Mouse (Mus musculus) lung, embryonic 14.5 days (tissue): ENCODE data around the gene Sez6l. TPM values are rescaled to one million over a fixed set of nuclear protein-coding genes. Genes with fewer than 3 reads are reported as not detected.

Source experiments
- ATAC-seq: fragments of 200-750 bp; cut with Nextera tagmentation; 2 replicates; pipeline ENCODE4 v1.8.0; 2017; ENCODE audit warnings: mild to moderate bottlenecking, moderate TSS enrichment, moderate library complexity; ENCODE audit not compliant: insufficient read depth
- DNase-seq: peaks from one replicate; pipeline ENCODE4 v3.0.0-alpha.2; 2015
- H3K27ac ChIP-seq: fragments of 300-500 bp; sonication (generic); 2 replicates; pipeline ENCODE4 v1.5.1; 2014; ENCODE audit warnings: low read depth, mild to moderate bottlenecking, moderate library complexity
- H3K27me3 ChIP-seq: fragments of 300-500 bp; sonication (generic); 2 replicates; pipeline ENCODE4 v1.6.1; 2014; ENCODE audit warnings: low read length, control low read depth; ENCODE audit not compliant: insufficient read depth
- H3K36me3 ChIP-seq: fragments of 300-500 bp; sonication (generic); 2 replicates; pipeline ENCODE4 v1.6.1; 2014; ENCODE audit warnings: control low read depth; ENCODE audit not compliant: insufficient read depth
- H3K4me1 ChIP-seq: fragments of 300-500 bp; sonication (generic); 2 replicates; pipeline ENCODE4 v1.6.1; 2014; ENCODE audit warnings: antibody characterized with exemption, control low read depth; ENCODE audit not compliant: insufficient read depth
- H3K4me2 ChIP-seq: fragments of 300-500 bp; sonication (generic); 2 replicates; pipeline ENCODE4 v1.6.1; 2014; ENCODE audit warnings: mild to moderate bottlenecking
- H3K4me3 ChIP-seq: fragments of 300-500 bp; sonication (generic); 2 replicates; pipeline ENCODE4 v1.5.1; 2014; ENCODE audit warnings: low read depth, low read length
- H3K9ac ChIP-seq: fragments of 300-500 bp; sonication (generic); 2 replicates; pipeline ENCODE4 v1.6.1; 2014
- H3K9me3 ChIP-seq: fragments of 300-500 bp; sonication (generic); 2 replicates; pipeline ENCODE4 v1.6.1; 2016; ENCODE audit warnings: low read depth, low read length, control low read depth
- CTCF ChIP-seq: IDR thresholded peaks from 2 replicates; pipeline ENCODE4 v1.5.1; 2016; ENCODE audit warnings: antibody characterized with exemption, low read depth
- WGBS: fragments of 180-500 bp; shearing (Covaris S2); extraction: QIAGEN DNeasy Blood & Tissue Kit; methylation state at CpG from one replicate; pipeline ENCODE4 v1.1.7; 2014; 5-methylcytosine and 5-hydroxymethylcytosine counted together
- polyA plus RNA-seq: library from polyadenylated mRNA; unstranded; fragments of >200 nt; fragmentation: Nextera tagmentation; extraction: Ambion mirVana; gene quantifications from 2 replicates; pipeline ENCODE4 v1.2.1, GENCODE M21; 2014

Gene Sez6l
- polyA plus RNA-seq, 1 experiment from 2014 or later, result 0.32 TPM

DNA sequence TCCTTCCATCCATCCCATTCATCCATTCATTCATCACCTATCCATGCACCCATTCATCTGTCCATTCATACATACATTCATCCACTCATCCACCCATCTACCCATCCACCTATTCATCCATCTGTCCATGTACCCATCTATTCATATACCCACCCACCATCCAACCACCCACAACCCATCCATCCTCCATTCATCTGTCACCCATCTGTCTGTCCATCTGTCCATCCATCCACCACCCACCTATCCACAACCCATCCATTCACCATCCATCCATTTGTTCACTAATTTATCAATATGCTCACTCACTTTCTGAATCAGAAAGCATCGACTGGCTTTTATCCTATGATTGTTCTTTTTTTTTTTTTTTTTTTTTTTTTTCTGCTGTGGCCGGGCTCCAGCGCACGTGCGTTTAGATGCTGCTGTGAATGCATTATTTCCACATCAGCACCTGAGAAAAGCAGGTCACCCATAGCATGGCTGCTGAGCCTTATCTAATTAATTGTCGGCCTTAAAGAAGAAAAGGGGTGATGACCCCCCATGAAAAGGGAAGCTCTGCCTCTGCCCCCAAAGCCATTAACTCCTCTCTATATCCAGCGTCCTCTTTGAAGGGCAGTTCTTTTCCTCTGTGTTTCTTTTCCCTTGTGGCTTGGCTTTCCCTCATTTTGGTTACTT, 39.1 kb upstream of the Sez6l start:
- TF ChIP-seq CTCF, result no peak
- WGBS, result 81% methylated on average over 7 of the region's 7 CpGs
- no peaks in the 10 kb centered on the region for H3K27me3 ChIP-seq

GRCm38 (mm10) chr5:112607867-112608516, 31.0 kb upstream of the Sez6l start:
- peak; percentile 87 for DNase-seq
- Histone ChIP-seq H3K9ac (0 out of 2 replicates have a peak overlapping the region, but pooled peaks have one; percentile 11), H3K9me3 (no peaks in the 10 kb centered on the region), H3K27ac (peak overlapping the region; percentile 74), H3K4me1 (peaks cover 27% of the 10 kb centered on the region), H3K4me2 (no peak overlapping the region), H3K27me3 (no peaks in the 10 kb centered on the region), H3K36me3 (no peaks in the 10 kb centered on the region), H3K4me3 (no peak overlapping the region)
- WGBS, result 13% methylated on average over 9 of the region's 9 CpGs
- ATAC-seq, result peak; percentile 75
- TF ChIP-seq CTCF, result no peak

More for the DNA sequence above, 39.1 kb upstream of the Sez6l start:
- no peak overlapping the region for H3K9ac ChIP-seq
- no peak overlapping the region for H3K27ac ChIP-seq
- no peaks in the 10 kb centered on the region for H3K4me1 ChIP-seq
- ATAC-seq (no peak), DNase-seq (no peak)
- no peaks in the 10 kb centered on the region for H3K9me3 ChIP-seq
- H3K4me3 ChIP-seq, result no peak overlapping the region
- no peaks in the 10 kb centered on the region for H3K36me3 ChIP-seq
- no peak overlapping the region for H3K4me2 ChIP-seq

- Histone ChIP-seq H3K36me3 (no peaks in the 10 kb centered on the region), H3K27me3 (no peaks in the 10 kb centered on the region), H3K27ac (peak overlapping the region; percentile 74), H3K4me2 (no peak overlapping the region), H3K9me3 (no peaks in the 10 kb centered on the region), H3K4me1 (peaks cover 27% of the 10 kb centered on the region), H3K9ac (no peak overlapping the region), H3K4me3 (no peak overlapping the region)
- 53% methylated on average over 2 of the region's 2 CpGs for WGBS
- DNase-seq (no peak), ATAC-seq (no peak)
- no peak for TF ChIP-seq CTCF
Observed at GRCm38 (mm10) chr5:112607119-112607518, 30.1 kb upstream of the Sez6l start.

DNA sequence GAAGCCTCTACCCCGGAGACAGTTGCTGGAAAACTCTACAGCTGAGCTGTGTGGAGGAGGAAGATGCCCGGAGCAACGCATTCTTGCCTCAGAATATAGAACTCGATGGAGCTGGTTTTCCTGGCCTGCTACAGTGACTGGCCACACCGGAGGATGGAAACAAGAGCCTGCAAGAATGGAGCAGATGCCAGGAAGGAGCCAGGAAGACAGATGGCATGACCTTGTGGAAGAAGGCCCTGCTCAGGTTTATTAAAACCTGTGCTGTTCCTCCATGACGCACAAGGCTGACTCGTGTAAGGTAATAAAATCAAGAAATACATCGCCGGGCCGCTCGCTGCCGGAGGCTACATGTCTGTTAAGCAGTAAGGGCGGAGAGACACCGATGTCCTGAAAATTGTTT, 28.4 kb upstream of the Sez6l start:
- H3K27ac ChIP-seq, result no peak overlapping the region
- H3K4me2 ChIP-seq, result no peak overlapping the region
- 88% methylated on average over 14 of the region's 14 CpGs for WGBS
- peaks cover 27% of the 10 kb centered on the region for H3K4me1 ChIP-seq
- no peak for DNase-seq
- H3K9ac ChIP-seq, result no peak overlapping the region
- no peaks in the 10 kb centered on the region for H3K36me3 ChIP-seq
- ATAC-seq, result no peak
- H3K4me3 ChIP-seq, result no peak overlapping the region
- TF ChIP-seq CTCF, result no peak
- H3K27me3 ChIP-seq, result no peaks in the 10 kb centered on the region
- no peaks in the 10 kb centered on the region for H3K9me3 ChIP-seq

GRCm38 (mm10) chr5:112604251-112604650, 27.3 kb upstream of the Sez6l start:
- H3K4me3 ChIP-seq, result no peak overlapping the region
- peaks cover 27% of the 10 kb centered on the region for H3K4me1 ChIP-seq
- 0 out of 2 replicates have a peak overlapping the region, but pooled peaks have one; percentile 4 for H3K27ac ChIP-seq
- no peaks in the 10 kb centered on the region for H3K36me3 ChIP-seq
- WGBS, result 60% methylated on average over 1 of the region's 1 CpGs
- H3K9me3 ChIP-seq, result no peaks in the 10 kb centered on the region
- no peak overlapping the region for H3K9ac ChIP-seq
- DNase-seq (peak; percentile 18), ATAC-seq (no peak)
- H3K27me3 ChIP-seq, result no peaks in the 10 kb centered on the region
- H3K4me2 ChIP-seq, result no peak overlapping the region
- TF ChIP-seq CTCF, result no peak

DNA sequence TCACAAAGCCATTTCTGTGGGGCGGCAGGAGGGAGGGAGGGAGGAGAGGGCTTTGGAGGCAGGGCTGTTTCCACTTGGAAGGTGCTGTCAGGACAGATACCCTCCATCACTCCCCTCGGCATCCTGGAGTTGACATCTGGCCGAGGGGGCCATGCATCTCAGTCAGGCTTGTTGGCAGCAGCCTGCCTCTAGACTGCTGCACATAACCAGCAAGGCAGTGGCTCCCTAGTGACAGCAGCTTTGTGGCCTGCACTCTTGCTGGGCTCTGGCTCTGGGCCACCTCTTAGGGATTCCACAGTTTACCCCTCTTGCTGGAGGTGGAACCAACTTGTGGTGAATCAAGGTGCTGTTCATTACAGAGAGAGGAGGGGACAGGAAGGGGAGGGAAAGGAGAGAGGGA, 26.6 kb upstream of the Sez6l start:
- H3K4me3 ChIP-seq, result no peak overlapping the region
- no peak overlapping the region for H3K4me2 ChIP-seq
- H3K36me3 ChIP-seq, result no peaks in the 10 kb centered on the region
- no peak for ATAC-seq
- H3K9me3 ChIP-seq, result no peaks in the 10 kb centered on the region
- WGBS, result 14% methylated on average over 3 of the region's 3 CpGs
- DNase-seq, result peak; percentile 39
- peaks cover 27% of the 10 kb centered on the region for H3K4me1 ChIP-seq
- no peak for TF ChIP-seq CTCF
- H3K27ac ChIP-seq, result no peak overlapping the region
- H3K9ac ChIP-seq, result no peak overlapping the region
- no peaks in the 10 kb centered on the region for H3K27me3 ChIP-seq

DNA sequence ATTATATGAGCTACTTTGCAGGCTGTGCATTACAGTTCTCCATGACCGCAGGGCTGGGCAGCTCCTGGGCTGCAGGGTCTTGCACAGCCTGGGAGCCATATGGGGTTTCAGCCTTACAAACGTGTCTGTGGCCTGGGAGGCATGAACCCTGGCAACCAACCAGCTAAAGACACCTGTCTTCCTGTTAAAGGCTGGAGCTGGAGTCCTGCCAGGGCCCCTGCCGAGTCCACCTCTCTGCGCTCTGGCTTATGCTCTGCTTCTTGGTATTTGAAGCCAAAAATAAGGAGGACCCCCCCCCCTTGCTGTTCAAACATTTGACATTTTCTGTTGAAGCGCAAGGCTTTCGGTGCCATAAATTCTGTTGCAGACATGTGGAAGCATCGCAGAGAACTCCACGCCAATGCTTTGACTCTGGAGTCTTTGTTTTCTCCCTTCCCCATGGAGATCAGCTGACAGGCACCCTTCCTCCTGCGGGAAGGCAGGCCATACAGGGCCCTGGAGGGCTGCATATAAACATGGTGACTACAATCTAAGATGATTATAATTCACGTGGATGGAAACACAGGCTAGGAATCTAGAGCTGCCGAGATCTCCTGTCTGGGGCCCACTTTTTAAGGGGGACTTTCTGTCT, 23.4 kb upstream of the Sez6l start:
- no peak overlapping the region for H3K9ac ChIP-seq
- no peaks in the 10 kb centered on the region for H3K9me3 ChIP-seq
- H3K4me1 ChIP-seq, result 0 out of 2 replicates have a peak, but pooled peaks cover 10% of the 10 kb centered on the region
- WGBS, result 30% methylated on average over 11 of the region's 11 CpGs
- peak; percentile 35; the same call in 1 of the 2 replicates for ATAC-seq
- no peak overlapping the region for H3K4me2 ChIP-seq
- H3K4me3 ChIP-seq, result no peak overlapping the region
- TF ChIP-seq CTCF, result no peak
- DNase-seq, result peak; percentile 63
- H3K36me3 ChIP-seq, result no peaks in the 10 kb centered on the region
- H3K27ac ChIP-seq, result peak overlapping the region; percentile 20; the same call in 1 of the 2 replicates
- H3K27me3 ChIP-seq, result no peaks in the 10 kb centered on the region
